Mouse (Mus musculus): ENCODE results near the gene Cldn19.

Cldn19 gene

DNA sequence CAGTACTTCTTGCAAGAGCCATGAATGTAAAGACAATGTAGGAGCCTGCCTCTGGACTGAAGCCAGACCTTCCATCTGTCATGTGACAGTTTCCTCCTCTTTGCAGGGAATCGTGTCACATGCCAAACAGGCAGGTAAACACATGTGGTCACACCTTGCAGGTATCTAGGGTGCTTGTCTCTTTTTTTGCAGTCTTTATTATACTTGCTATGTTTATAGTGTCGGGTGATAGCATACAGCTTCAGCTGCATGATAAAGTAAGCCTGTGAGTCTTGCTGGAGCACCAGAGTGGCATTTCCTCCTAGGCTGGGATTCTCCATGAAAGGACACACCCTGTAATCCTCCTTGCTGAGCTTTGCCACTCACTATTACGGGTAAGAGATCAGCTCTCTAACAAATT, 46.6 kb downstream of the Cldn19 start:
- no peak for DNase-seq

DNA sequence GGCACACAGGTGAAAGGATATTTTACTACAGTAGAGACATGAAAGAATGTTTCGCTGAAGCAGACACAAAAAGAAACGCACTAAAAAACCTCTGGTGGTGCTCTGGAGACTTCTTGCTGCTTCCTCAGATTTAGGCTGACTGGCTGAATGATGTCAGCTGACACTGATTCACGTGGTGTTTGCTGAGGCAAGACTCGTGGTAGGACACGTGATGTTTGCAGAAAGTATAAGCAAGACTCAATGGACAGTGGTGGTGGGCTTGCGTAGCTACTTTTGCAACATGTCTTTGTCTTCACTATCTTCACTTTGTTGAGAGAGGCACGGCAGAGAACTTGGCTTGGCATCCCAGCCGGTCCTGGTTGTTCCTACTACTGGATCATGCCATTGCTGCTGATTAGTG, 48.1 kb downstream of the Cldn19 start:
- no peak for DNase-seq

DNA sequence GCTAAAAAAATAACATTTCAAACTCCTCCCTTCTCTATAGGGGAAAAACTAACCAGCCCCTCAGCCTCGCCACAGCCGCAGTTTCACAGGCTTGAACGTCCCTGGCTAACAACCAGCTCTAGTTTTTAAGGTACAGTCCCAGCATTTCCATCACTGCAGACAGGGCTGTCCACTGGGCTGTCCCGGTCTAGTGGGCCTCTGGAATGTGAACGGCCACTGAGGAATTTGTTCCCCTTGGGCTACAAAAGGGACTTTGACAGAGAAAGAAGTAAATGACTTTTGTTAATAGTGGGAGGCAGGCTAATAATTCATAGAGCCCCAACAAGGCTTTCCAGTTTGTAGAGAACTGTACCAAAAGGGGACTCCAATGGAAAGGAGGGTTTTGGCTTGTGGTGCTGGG, 50.2 kb downstream of the Cldn19 start:
- DNase-seq, result no peak

All from spleen, adult 18-20 months (tissue).